Mouse (Mus musculus): Measurements from ENCODE around the gene Tas2r113.
"Not testable (repeated sequence)": the region's sequence is repeated elsewhere in the genome, so short reads cannot be mapped to it uniquely, and the experiment has no call there.

The Tas2r113 gene

GRCm38 (mm10) chr6:132892711-132893110 is at the start of gene Tas2r113:
TSS of gene Tas2r113 (plus strand) at chr6:132893011.
- no peak for DNase-seq

GRCm38 (mm10) chr6:132846842-132847241 is 46.0 kb upstream of the Tas2r113 start, which contains the start of gene Tas2r123:
TSS of gene Tas2r123 (plus strand) at chr6:132847142.
- no peak for DNase-seq

GRCm38 (mm10) chr6:132855138-132855537 is 37.7 kb upstream of the Tas2r113 start, which contains the start of gene Tas2r116:
TSS of gene Tas2r116 (plus strand) at chr6:132855438.
- no peak for DNase-seq

- DNase-seq, result no peak
Measured at GRCm38 (mm10) chr6:132867708-132868107, 25.1 kb upstream of the Tas2r113 start, which contains the start of gene Tas2r110. TSS of gene Tas2r110 (plus strand) at chr6:132868008.

GRCm38 (mm10) chr6:132909351-132909750 is 16.5 kb downstream of the Tas2r113 start, which contains the start of gene Tas2r125:
TSS of gene Tas2r125 (plus strand) at chr6:132909651.
- DNase-seq, result no peak

GRCm38 (mm10) chr6:132941376-132941775 is 48.6 kb downstream of the Tas2r113 start:
- DNase-seq, result not testable (repeated sequence)

Data from right cerebral cortex, postnatal 4 days (tissue).